Mouse (Mus musculus) gastrocnemius, postnatal 4 days (tissue): ENCODE measurements at regions not wholly inside any gene's neighbourhood (a gene's known extent, or its start where the extent isn't known, plus 50 kb on each side); places are given as distances from the start of the nearest gene placed in this dataset.
"Not testable (repeated sequence)": the region's sequence is repeated elsewhere in the genome, so short reads cannot be mapped to it uniquely, and the experiment has no call there.

Experiments used
- DNase-seq, 2 experiments: peaks; one replicate each; pipeline ENCODE4 v3.0.0; 2021 to 2022; ENCODE audit warnings: low spot score in 2 of 2, mixed read lengths in 2 of 2

GRCm38 (mm10) chr2:128265014-128265990 is 139.5 kb downstream of the Bcl2l11 start:
- no peak for DNase-seq

- no peak for DNase-seq
These were observed 144.7 kb downstream of the Bcl2l11 start for GRCm38 (mm10) chr2:128270377-128271129.

- no peak for DNase-seq
These were observed 147.0 kb downstream of the Bcl2l11 start for GRCm38 (mm10) chr2:128272789-128273188.

- DNase-seq, result no peak
These were observed 147.5 kb downstream of the Bcl2l11 start for GRCm38 (mm10) chr2:128273292-128273691.

GRCm38 (mm10) chr2:128276337-128276736 is 150.5 kb downstream of the Bcl2l11 start:
- no peak for DNase-seq

- no peak for DNase-seq
These were observed 151.7 kb downstream of the Bcl2l11 start for GRCm38 (mm10) chr2:128277387-128278123.

GRCm38 (mm10) chr2:128278124-128278432 is 152.2 kb downstream of the Bcl2l11 start:
- no peak for DNase-seq

GRCm38 (mm10) chr2:128278608-128279081 is 152.8 kb downstream of the Bcl2l11 start:
- DNase-seq, result no peak

GRCm38 (mm10) chr2:128279127-128279710 is 153.4 kb downstream of the Bcl2l11 start:
- no peak for DNase-seq

- DNase-seq, result no peak
These were observed 156.8 kb downstream of the Bcl2l11 start for GRCm38 (mm10) chr2:128282591-128282990.

GRCm38 (mm10) chr2:128284822-128285421 is 159.1 kb downstream of the Bcl2l11 start:
- peak; percentile 76 to 86 for DNase-seq

GRCm38 (mm10) chr2:128285457-128285856 is 159.6 kb downstream of the Bcl2l11 start:
- DNase-seq, result no peak

- no peak for DNase-seq
These were observed 162.3 kb downstream of the Bcl2l11 start for GRCm38 (mm10) chr2:128288138-128288551.

GRCm38 (mm10) chr2:128290609-128291008 is 164.8 kb downstream of the Bcl2l11 start:
- no peak for DNase-seq

GRCm38 (mm10) chr2:128294610-128295009 is 168.8 kb downstream of the Bcl2l11 start:
- DNase-seq, result no peak

GRCm38 (mm10) chr2:128295018-128295424 is 169.2 kb downstream of the Bcl2l11 start:
- no peak for DNase-seq

- DNase-seq, result no peak
These were observed 169.9 kb downstream of the Bcl2l11 start for GRCm38 (mm10) chr2:128295726-128296234.

GRCm38 (mm10) chr2:128296423-128296822 is 170.6 kb downstream of the Bcl2l11 start:
- not testable (repeated sequence) for DNase-seq

- DNase-seq, result no peak
These were observed 171.1 kb downstream of the Bcl2l11 start for GRCm38 (mm10) chr2:128296897-128297296.

- DNase-seq, result no peak
These were observed 172.0 kb downstream of the Bcl2l11 start for GRCm38 (mm10) chr2:128297821-128298220.
